Mouse (Mus musculus) myocyte (in vitro differentiated cells): ENCODE data around the gene Ubl4a. TPM values are rescaled to one million over a fixed set of nuclear protein-coding genes. Genes with fewer than 3 reads are reported as not detected.

Experiments
- H3K27me3 ChIP-seq: one replicate; pipeline ENCODE4 v1.6.1; 2011; ENCODE audit not compliant: control insufficient read depth, insufficient read depth, insufficient read length
- H3K36me3 ChIP-seq: one replicate; pipeline ENCODE4 v1.6.1; 2011; ENCODE audit not compliant: control insufficient read depth, insufficient read depth
- H3K4me2 ChIP-seq: one replicate; pipeline ENCODE4 v1.6.1; 2011; ENCODE audit warnings: low read depth, control low read depth
- H3K4me3 ChIP-seq: one replicate; pipeline ENCODE4 v1.5.1; 2011; ENCODE audit warnings: mild to moderate bottlenecking, control low read depth, moderate library complexity
- H3K79me2 ChIP-seq: one replicate; pipeline ENCODE4 v1.6.1; 2011; ENCODE audit not compliant: control insufficient read depth, insufficient read depth
- H3ac ChIP-seq: one replicate; pipeline ENCODE4 v1.6.1; 2011; ENCODE audit not compliant: control insufficient read depth, insufficient read length
- CEBPB ChIP-seq: IDR thresholded peaks from 2 replicates; pipeline ENCODE4 v1.6.1; 2011; ENCODE audit warnings: mild to moderate bottlenecking, moderate library complexity; ENCODE audit not compliant: poor library complexity, insufficient read depth, severe bottlenecking
- E2F4 ChIP-seq: IDR thresholded peaks from one replicate; pipeline ENCODE4 v1.6.1; 2011; ENCODE audit warnings: mild to moderate bottlenecking, control low read depth, moderate library complexity; ENCODE audit not compliant: insufficient read depth
- MAX ChIP-seq: IDR thresholded peaks from one replicate; pipeline ENCODE4 v1.6.1; 2011; ENCODE audit warnings: low read depth, mild to moderate bottlenecking, control low read depth
- MYOD1 ChIP-seq, 3 experiments: IDR thresholded peaks; one replicate each; pipeline ENCODE4 v1.6.1; 2011; ENCODE audit warnings: control low read depth in 2 of 3, low read depth in 2 of 3, mild to moderate bottlenecking in 2 of 3, moderate library complexity in 1 of 3; ENCODE audit not compliant: insufficient read length in 2 of 3, control insufficient read depth in 1 of 3
- MYOG ChIP-seq, 3 experiments: IDR thresholded peaks; one replicate each; pipeline ENCODE4 v1.6.1; 2011; ENCODE audit warnings: control low read depth in 2 of 3, low read depth in 2 of 3, mild to moderate bottlenecking in 2 of 3; ENCODE audit not compliant: insufficient read length in 2 of 3, control insufficient read depth in 1 of 3, insufficient read depth in 1 of 3
- POLR2A ChIP-seq: IDR thresholded peaks from one replicate; pipeline ENCODE4 v1.6.1; 2011; ENCODE audit warnings: low read depth, mild to moderate bottlenecking, control low read depth, moderate library complexity; ENCODE audit not compliant: insufficient read length
- POLR2AphosphoS2 ChIP-seq: IDR thresholded peaks from one replicate; pipeline ENCODE4 v1.6.1; 2011; ENCODE audit warnings: low read depth, control low read depth; ENCODE audit not compliant: insufficient read length
- REST ChIP-seq: IDR thresholded peaks from one replicate; pipeline ENCODE4 v1.6.1; 2011; ENCODE audit warnings: mild to moderate bottlenecking, control low read depth, moderate library complexity; ENCODE audit not compliant: insufficient read depth, insufficient read length
- SRF ChIP-seq: IDR thresholded peaks from one replicate; pipeline ENCODE4 v1.6.1; 2011; ENCODE audit warnings: low read depth; ENCODE audit not compliant: control insufficient read depth, insufficient read length
- TCF12 ChIP-seq: IDR thresholded peaks from one replicate; pipeline ENCODE4 v1.6.1; 2011; ENCODE audit warnings: mild to moderate bottlenecking, control low read depth; ENCODE audit not compliant: poor library complexity, insufficient read depth, severe bottlenecking
- TCF3 ChIP-seq: IDR thresholded peaks from one replicate; pipeline ENCODE4 v1.6.1; 2011; ENCODE audit warnings: low read depth, control low read depth; ENCODE audit not compliant: insufficient read length
- USF1 ChIP-seq: IDR thresholded peaks from one replicate; pipeline ENCODE4 v1.6.1; 2011; ENCODE audit warnings: low read depth, mild to moderate bottlenecking, control low read depth, moderate library complexity
- polyA plus RNA-seq: library from polyadenylated mRNA; unstranded; fragments of >200 nt; fragmentation: generic; extraction: Trizol; gene quantifications from one replicate; pipeline ENCODE4 v1.2.1, GENCODE M21; 2012; ENCODE audit warnings: missing spikeins

Ubl4a gene
- polyA plus RNA-seq, 1 experiment: 51.5 TPM

DNA sequence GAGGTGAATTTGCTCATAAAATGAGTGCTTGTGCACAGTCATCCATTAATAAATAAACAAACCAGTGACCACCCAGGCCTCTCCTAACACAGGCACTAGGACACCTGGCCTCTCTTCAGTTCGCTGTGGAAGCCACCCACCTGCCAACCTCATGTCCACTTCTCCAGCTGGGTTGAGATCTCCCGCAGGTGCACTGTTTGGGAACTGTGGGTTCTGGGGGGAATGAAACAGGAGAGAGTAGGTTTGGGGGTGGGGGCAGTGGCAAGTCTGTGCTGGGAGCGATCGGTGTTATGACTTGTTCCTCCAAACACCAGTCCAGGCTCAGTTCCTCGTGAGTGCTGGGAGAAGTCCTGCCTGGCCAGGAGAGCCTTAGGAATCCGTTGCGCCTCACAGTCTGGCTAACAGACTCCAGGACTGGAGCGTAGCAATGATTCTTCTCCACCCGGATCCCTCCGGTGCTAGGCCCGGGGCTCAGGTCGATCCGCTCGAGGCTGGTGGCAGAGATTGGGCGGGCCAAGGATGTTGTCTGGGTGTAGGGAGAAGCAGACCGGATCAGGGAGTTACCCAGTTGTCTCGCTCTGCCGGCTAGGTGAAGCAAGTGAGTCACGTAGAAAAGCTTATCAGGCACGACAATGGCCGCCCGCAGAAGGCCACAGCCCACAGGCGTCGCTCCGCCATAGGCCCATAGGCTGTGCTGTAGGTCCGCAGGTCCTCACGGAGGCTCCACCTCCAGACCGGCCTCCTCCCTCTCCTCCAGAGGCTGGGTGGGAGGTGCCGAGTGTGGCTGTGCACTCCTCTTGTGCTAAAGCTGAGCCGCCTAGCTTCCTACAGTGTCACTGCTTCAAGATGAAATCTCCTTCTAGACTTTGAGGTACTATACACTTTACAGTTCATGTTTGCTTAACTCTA, 19.8 kb upstream of the Ubl4a start, which contains the start of the genes Fam3a and Ikbkg:
Fam3a (minus strand) TSS at position 738 of the 909 bp plus-strand sequence.
Ikbkg (plus strand) TSS at position 756 of the 909 bp plus-strand sequence.
- H3K27me3 ChIP-seq: no peaks in the 10 kb centered on the region
- peak; percentile 85 for TF ChIP-seq POLR2AphosphoS2
- TF ChIP-seq REST: no peak
- TF ChIP-seq POLR2A: peak; percentile 84
- H3K4me3 ChIP-seq: peak within 1 kb of the TSS; percentile 52
- no peaks in the 10 kb centered on the region for H3K36me3 ChIP-seq
- no peaks in the 10 kb centered on the region for H3K79me2 ChIP-seq
- H3ac ChIP-seq: no peak within 1 kb of the TSS
- H3K4me2 ChIP-seq: peak within 1 kb of the TSS; percentile 89

DNA sequence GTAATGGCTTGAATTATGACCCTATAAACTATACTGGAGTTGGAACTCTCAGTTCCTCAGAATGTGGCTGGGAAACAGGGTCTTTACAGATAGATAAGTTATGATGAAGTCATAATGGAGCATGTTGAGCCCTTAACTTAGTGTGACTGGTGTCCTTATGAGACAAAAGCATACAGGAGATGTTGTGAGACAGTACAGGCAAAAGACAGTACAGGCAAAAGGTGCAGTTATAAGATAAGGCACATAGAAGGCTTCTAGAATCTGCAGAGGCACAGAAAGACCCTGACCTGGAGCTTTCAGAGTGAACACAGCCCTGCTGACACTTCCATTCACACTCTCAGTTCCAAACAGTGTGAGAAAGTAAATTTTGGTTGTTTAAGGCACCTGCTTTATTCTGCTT, 15.1 kb upstream of the Ubl4a start:
- no peaks in the 10 kb centered on the region for H3K27me3 ChIP-seq
- no peaks in the 10 kb centered on the region for H3K36me3 ChIP-seq
- no peak for TF ChIP-seq MYOD1 (IDR thresholded peaks at IDR 0.05; ENCODE audit: control insufficient read depth in 1 of 3, insufficient read length in 2 of 3, low read depth in 2 of 3)
- TF ChIP-seq REST: no peak
- no peak for TF ChIP-seq TCF3
- TF ChIP-seq TCF12: no peak
- no peak for TF ChIP-seq MYOG (IDR thresholded peaks at IDR 0.05; ENCODE audit: control insufficient read depth in 1 of 3, insufficient read depth in 1 of 3, insufficient read length in 2 of 3, low read depth in 2 of 3)
- no peak for TF ChIP-seq SRF
- TF ChIP-seq USF1: no peak
- no peak for TF ChIP-seq CEBPB
- no peak for TF ChIP-seq MAX
- no peak for TF ChIP-seq POLR2A
- no peak for TF ChIP-seq E2F4
- no peaks in the 10 kb centered on the region for H3K79me2 ChIP-seq
- H3K4me2 ChIP-seq: no peak overlapping the region
- no peak overlapping the region for H3K4me3 ChIP-seq
- H3ac ChIP-seq: no peak overlapping the region

DNA sequence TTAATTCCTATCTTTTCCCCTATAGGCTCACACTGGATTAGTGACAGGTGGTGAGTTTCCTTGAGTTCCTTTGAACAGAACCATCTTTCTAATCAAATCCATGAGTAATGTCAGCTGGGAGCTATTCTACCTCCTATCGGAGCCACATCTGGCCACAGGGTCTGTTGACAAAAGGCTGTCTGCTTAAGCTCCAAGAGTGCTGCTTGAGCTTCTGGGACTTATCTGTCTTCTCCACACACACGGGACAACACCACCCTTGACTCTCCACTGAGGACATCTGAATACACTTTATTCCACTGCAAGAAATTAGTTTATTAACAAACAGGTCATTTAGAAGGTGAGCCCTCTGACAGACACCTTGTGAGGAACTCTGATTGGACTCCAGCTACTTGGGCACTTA, 11.4 kb upstream of the Ubl4a start:
- Histone ChIP-seq H3K4me2 (no peak overlapping the region), H3K27me3 (no peaks in the 10 kb centered on the region), H3K36me3 (no peaks in the 10 kb centered on the region), H3K79me2 (no peaks in the 10 kb centered on the region), H3K4me3 (no peak overlapping the region), H3ac (no peak overlapping the region)
- no peak for TF ChIP-seq TCF3
- no peak for TF ChIP-seq REST
- no peak for TF ChIP-seq USF1

DNA sequence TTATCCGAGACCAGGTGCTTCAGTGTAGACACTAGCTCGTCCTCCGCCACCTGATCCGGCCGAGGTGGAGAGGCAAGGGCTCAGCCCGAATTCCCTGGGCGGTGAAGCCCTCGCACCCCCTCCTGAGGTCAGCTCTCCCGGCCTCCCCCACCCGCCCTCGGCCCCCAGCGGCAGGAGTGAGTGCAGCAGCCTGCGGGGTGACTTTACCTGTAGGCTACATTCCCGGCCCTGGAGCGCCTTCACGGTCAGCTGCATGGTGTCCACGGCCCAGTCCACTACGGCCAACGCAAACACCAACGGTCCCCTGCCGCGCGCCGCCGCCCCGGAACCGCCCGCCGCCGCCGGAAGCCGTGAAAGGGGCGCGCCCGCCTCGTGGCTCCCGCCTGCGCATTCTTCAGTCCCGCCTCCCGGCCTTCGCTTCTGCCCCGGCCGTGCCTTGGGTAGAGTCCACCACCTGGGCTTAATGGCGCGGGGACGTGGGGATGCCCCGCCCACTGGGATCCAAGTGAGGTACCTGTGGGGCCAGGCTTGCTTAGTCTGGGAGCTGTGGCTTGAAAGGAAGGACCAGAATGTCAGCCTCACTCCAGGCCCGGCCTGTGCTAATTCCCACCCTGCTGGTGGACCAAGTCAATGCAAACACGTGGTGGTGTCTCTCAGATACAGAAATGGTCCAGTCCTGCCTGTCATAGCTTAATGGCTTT, 4.7 kb downstream of the Ubl4a start:
- H3K79me2 ChIP-seq: peaks cover 7% of the 10 kb centered on the region
- peak overlapping the region; percentile 73 for H3K4me2 ChIP-seq
- peak overlapping the region; percentile 60 for H3K4me3 ChIP-seq
- no peaks in the 10 kb centered on the region for H3K27me3 ChIP-seq
- TF ChIP-seq MYOG (IDR thresholded peaks at IDR 0.05; ENCODE audit: control insufficient read depth in 1 of 3, insufficient read depth in 1 of 3, insufficient read length in 2 of 3, low read depth in 2 of 3) (no peak), MYOD1 (IDR thresholded peaks at IDR 0.05; ENCODE audit: control insufficient read depth in 1 of 3, insufficient read length in 2 of 3, low read depth in 2 of 3) (no peak), CEBPB (no peak), MAX (no peak), POLR2A (peak; percentile 72), USF1 (no peak), TCF12 (no peak), SRF (no peak), REST (no peak), POLR2AphosphoS2 (peak; percentile 67), E2F4 (no peak)
- H3K36me3 ChIP-seq: no peaks in the 10 kb centered on the region
- H3ac ChIP-seq: peak overlapping the region; percentile 33

DNA sequence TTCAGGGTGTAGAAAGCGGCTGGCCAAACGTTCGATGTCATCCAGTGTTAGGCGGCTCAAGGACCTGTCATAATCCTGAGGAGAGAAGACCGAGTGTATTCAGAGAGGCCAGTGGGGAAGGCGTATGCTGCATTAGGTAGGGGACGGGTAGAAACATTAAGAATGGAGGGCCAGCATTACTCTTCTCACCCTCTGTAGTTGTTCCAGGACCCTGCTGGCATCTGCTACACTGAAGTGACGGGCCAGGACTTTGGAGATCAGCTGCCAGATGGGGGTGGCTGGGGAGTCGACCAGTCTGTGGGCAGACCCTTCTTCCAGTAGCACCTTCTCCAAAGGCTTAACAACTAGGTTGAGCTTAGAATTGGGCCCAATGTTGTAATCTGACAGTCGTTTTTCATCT, 5.5 kb downstream of the Ubl4a start:
- H3K79me2 ChIP-seq: peaks cover 7% of the 10 kb centered on the region
- no peaks in the 10 kb centered on the region for H3K36me3 ChIP-seq
- TF ChIP-seq REST (no peak), POLR2AphosphoS2 (no peak), SRF (no peak), E2F4 (no peak), CEBPB (no peak)
- H3K4me3 ChIP-seq: peak overlapping the region; percentile 60
- peak overlapping the region; percentile 33 for H3ac ChIP-seq
- no peaks in the 10 kb centered on the region for H3K27me3 ChIP-seq
- peak overlapping the region; percentile 73 for H3K4me2 ChIP-seq
